ENCODE assay signal across 8 mouse cellular contexts in the genomic region with DNA sequence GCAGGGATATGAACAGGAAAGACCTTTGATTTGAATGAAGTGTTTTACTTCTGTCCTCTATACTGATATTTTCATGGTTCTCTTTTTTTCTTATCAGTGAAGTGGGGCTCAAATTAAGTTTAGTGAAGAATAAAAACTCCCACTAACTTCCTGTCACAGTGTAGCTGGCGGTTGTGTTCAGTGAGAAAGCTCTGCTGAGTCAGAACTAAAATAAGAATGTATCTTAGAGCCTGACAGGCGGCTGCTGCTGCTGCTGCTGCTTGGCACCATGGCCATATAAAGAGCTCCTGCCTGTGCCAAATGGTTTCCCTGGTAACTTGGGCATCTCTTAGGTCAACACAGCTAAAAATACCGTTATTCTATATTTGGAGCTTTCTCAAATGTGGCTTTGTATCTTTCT.
A peak's percentile ranks its signal among the peaks of the same experiment; 100 is the strongest.
DNase-seq lines count a peak whose midpoint lies in the region; ATAC-seq lines count a peak whose summit lies in the region.

No protein-coding gene starts in this region.

- WGBS in heart, embryonic 13.5 days: 9% methylated on average over 3 of the region's 3 CpGs
- 16% methylated on average over 3 of the region's 3 CpGs for WGBS in neural tube, embryonic 15.5 days

- intact Hi-C loops in left cerebral cortex, postnatal 36 days (cut with DNase I): loop anchor here (5.0 kb wide), 1 partner anchor 64 kb away; a partner anchor contains a TSS

- peak; percentile 61 to 72 for DNase-seq in cerebellum, adult 18-20 months
- no peak for DNase-seq in cerebellum, adult 8-10 months
- DNase-seq in 3134 (ENCODE audit: extremely low read depth, insufficient read length, low spot score): peak; percentile 18
- DNase-seq in cerebellum, postnatal 10 days: peak; percentile 69 to 73
- peak; percentile 61 to 65 for DNase-seq in left cerebral cortex, postnatal 36 days (ENCODE audit: low spot score in 2 of 2)
- no peak for DNase-seq in urinary bladder, postnatal 4 days (ENCODE audit: low spot score in 2 of 2)

- H3K36me3 ChIP-seq in heart, embryonic 13.5 days: 0 out of 2 replicates have a peak, but pooled peaks cover 3% of the 10 kb centered on the region
- H3K36me3 ChIP-seq in neural tube, embryonic 15.5 days: no peaks in the 10 kb centered on the region

- H3K27ac ChIP-seq in heart, embryonic 13.5 days (replicated peaks): peak overlapping the region; percentile 94
- 0 out of 2 replicates have a peak overlapping the region, but pooled peaks have one; percentile 3 for H3K27ac ChIP-seq in neural tube, embryonic 15.5 days (replicated peaks)

- no peaks in the 10 kb centered on the region for H3K27me3 ChIP-seq in heart, embryonic 13.5 days (replicated peaks)
- H3K27me3 ChIP-seq in neural tube, embryonic 15.5 days (replicated peaks): no peaks in the 10 kb centered on the region

- H3K9ac ChIP-seq in heart, embryonic 13.5 days: peak overlapping the region; percentile 68
- H3K9ac ChIP-seq in neural tube, embryonic 15.5 days (replicated peaks): no peak overlapping the region

- 0 out of 2 replicates have a peak, but pooled peaks have one; percentile 49 for ATAC-seq in heart, embryonic 13.5 days (ENCODE audit: extremely low read depth, insufficient number of reproducible peaks, low FRiP score, low TSS enrichment)
- peak; percentile 63; the same call in 1 of the 2 replicates for ATAC-seq in neural tube, embryonic 15.5 days (ENCODE audit: low FRiP score)

- peaks cover 72% of the 10 kb centered on the region for H3K4me1 ChIP-seq in heart, embryonic 13.5 days
- H3K4me1 ChIP-seq in neural tube, embryonic 15.5 days: peaks cover 31% of the 10 kb centered on the region

- peak overlapping the region; percentile 52 for H3K4me2 ChIP-seq in heart, embryonic 13.5 days
- H3K4me2 ChIP-seq in neural tube, embryonic 15.5 days: no peak overlapping the region

- H3K9me3 ChIP-seq in heart, embryonic 13.5 days: no peaks in the 10 kb centered on the region
- H3K9me3 ChIP-seq in neural tube, embryonic 15.5 days (replicated peaks): no peaks in the 10 kb centered on the region

- H3K4me3 ChIP-seq in heart, embryonic 13.5 days: peak overlapping the region; percentile 2; the same call in 1 of the 2 replicates
- no peak overlapping the region for H3K4me3 ChIP-seq in neural tube, embryonic 15.5 days (replicated peaks)

Comparison
In these comparisons a context has a peak if more than half of its experiments do, and no peak if none do; other contexts are left out.
1. DNase-seq: peak in cerebellum, adult 18-20 months (2 of 2), 3134 (single experiment), cerebellum, postnatal 10 days (2 of 2) and left cerebral cortex, postnatal 36 days (2 of 2); none in cerebellum, adult 8-10 months (single experiment) and urinary bladder, postnatal 4 days (0 of 2).